8 mouse cellular contexts compared by ENCODE assay signal in the genomic region with DNA sequence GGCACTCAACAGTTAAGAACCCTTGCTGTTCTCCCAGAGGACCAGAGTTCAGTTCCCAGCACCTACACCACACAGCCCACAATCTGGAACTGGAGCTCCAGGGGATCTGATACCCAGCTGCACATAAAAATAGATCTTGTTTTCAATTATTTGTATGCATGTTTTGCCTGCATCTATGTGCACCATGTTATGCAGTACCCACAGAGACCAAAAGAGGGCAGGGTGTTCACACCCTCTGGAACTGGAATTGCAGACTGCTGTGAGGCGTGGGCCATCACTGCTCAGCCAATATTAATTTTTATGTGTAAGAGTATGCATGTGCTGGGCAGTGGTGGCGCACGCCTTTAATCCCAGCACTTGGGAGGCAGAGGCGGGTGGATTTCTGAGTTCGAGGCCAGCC. TPM values are rescaled to one million over a fixed set of nuclear protein-coding genes. Genes with fewer than 3 reads are reported as not detected.
DNase-seq lines count a peak whose midpoint lies in the region; ATAC-seq and TF ChIP-seq lines count a peak whose summit lies in the region.

No protein-coding gene starts in this region.

- H3K4me3 ChIP-seq in heart, postnatal 0 days (ENCODE audit: low read depth, low read length), result no peak overlapping the region

- WGBS in heart, postnatal 0 days, result 87% methylated on average over 5 of the region's 5 CpGs

- H3K27me3 ChIP-seq in heart, postnatal 0 days (ENCODE audit: control insufficient read depth, insufficient read depth, low read length), result no peaks in the 10 kb centered on the region

- TF ChIP-seq EP300 in heart, postnatal 0 days (IDR thresholded peaks at IDR 0.05; ENCODE audit: low read depth), result no peak

- no peak overlapping the region for H3K9ac ChIP-seq in heart, postnatal 0 days (replicated peaks; ENCODE audit: low read depth, low read length)

- H3K36me3 ChIP-seq in heart, postnatal 0 days (replicated peaks; ENCODE audit: control insufficient read depth, insufficient read depth, low read length), result no peaks in the 10 kb centered on the region

- H3K27ac ChIP-seq in heart, postnatal 0 days (ENCODE audit: low read depth), result no peak overlapping the region

- H3K4me1 ChIP-seq in heart, postnatal 0 days (ENCODE audit: control insufficient read depth, insufficient read depth), result peaks cover 3% of the 10 kb centered on the region; the same call in 1 of the 2 replicates

- intact Hi-C loops in heart, postnatal 25 days (cut with DNase I), result no loop called here

- no peak overlapping the region for H3K4me2 ChIP-seq in heart, postnatal 0 days (ENCODE audit: low read depth, low read length)

- DNase-seq in heart, postnatal 0 days (ENCODE audit: low spot score), result peak; percentile 28
- no peak for DNase-seq in heart, adult 8-10 months (ENCODE audit: low spot score)
- DNase-seq in CD4-positive helper T cell, adult 2 months (ENCODE audit: low read depth, low spot score), result peak; percentile 76
- peak; percentile 59 for DNase-seq in c-Kit-positive CD71-positive TER-119-positive erythroid progenitor cells, embryonic 14.5 days (ENCODE audit: low spot score)
- peak; percentile 76 for DNase-seq in lung, postnatal 10 days
- peak; percentile 70 for DNase-seq in thymus, postnatal 0 days (ENCODE audit: low spot score)
- DNase-seq in cerebellum, adult 9-11 months, result no peak
- DNase-seq in heart, postnatal 25 days (ENCODE audit: low spot score), result no peak

- no peaks in the 10 kb centered on the region for H3K9me3 ChIP-seq in heart, postnatal 0 days (replicated peaks; ENCODE audit: control insufficient read depth, low read length)

- peak; percentile 72 for TF ChIP-seq CTCF in heart, postnatal 0 days (IDR thresholded peaks at IDR 0.05; ENCODE audit: low read depth)

- no peak for ATAC-seq in heart, postnatal 0 days (ENCODE audit: insufficient read depth, low read depth)

RNA-seq across cellular contexts. Expression of gene Spata2, which starts 4.6 kb away (rescaled TPM):
- total RNA-seq in heart, postnatal 0 days (2014; rRNA removed; ENCODE audit: low replicate concordance), result 17.2 and 17.6 TPM in 2 replicates
- 9.1 and 12.2 TPM in 2 replicates for polyA plus RNA-seq in heart, postnatal 0 days (2015; fragmentation: Nextera tagmentation; extraction: Ambion mirVana)
- 10 to 100 TPM; 10.3 to 17.0 (median 15.9) TPM for total RNA-seq in heart, adult 8-10 months (2022)
- polyA plus RNA-seq in thymus, postnatal 0 days (2015; fragmentation: Nextera tagmentation; extraction: Ambion mirVana), result 17.8 and 19.4 TPM in 2 replicates
- total RNA-seq in heart, postnatal 25 days (2021), result 10 to 100 TPM; 15.1 to 17.8 TPM

RNA-seq across cellular contexts. Expression of gene Rnf114, which starts 4.8 kb away (rescaled TPM):
- 90.0 and 102 TPM in 2 replicates for total RNA-seq in heart, postnatal 0 days (2014; rRNA removed; ENCODE audit: low replicate concordance)
- 63.6 and 73.9 TPM in 2 replicates for polyA plus RNA-seq in heart, postnatal 0 days (2015; fragmentation: Nextera tagmentation; extraction: Ambion mirVana)
- 10 to 100 TPM; 66.2 to 82.2 (median 75.4) TPM for total RNA-seq in heart, adult 8-10 months (2022)
- 138 and 145 TPM in 2 replicates for polyA plus RNA-seq in thymus, postnatal 0 days (2015; fragmentation: Nextera tagmentation; extraction: Ambion mirVana)
- total RNA-seq in heart, postnatal 25 days (2021), result 10 to 100 TPM; 57.2 to 61.3 TPM

RNA-seq across cellular contexts. Expression of gene Snai1, which starts 40.7 kb away (rescaled TPM):
- total RNA-seq in heart, postnatal 0 days (2014; rRNA removed; ENCODE audit: low replicate concordance), result 1.5 TPM in 1 of 2 replicates, not detected in the other
- 6.0 and 7.0 TPM in 2 replicates for polyA plus RNA-seq in heart, postnatal 0 days (2015; fragmentation: Nextera tagmentation; extraction: Ambion mirVana)
- 1 to 10 TPM; 1.2 to 2.2 (median 1.4) TPM for total RNA-seq in heart, adult 8-10 months (2022)
- 2.6 and 3.6 TPM in 2 replicates for polyA plus RNA-seq in thymus, postnatal 0 days (2015; fragmentation: Nextera tagmentation; extraction: Ambion mirVana)
- total RNA-seq in heart, postnatal 25 days (2021), result 1 to 10 TPM; 2.0 to 2.8 TPM

Comparison
In these comparisons a context has a peak if more than half of its experiments do, and no peak if none do; other contexts are left out.
1. DNase-seq: peak in heart, postnatal 0 days (single experiment), CD4-positive helper T cell, adult 2 months (single experiment), c-Kit-positive CD71-positive TER-119-positive erythroid progenitor cells, embryonic 14.5 days (single experiment), lung, postnatal 10 days (single experiment) and thymus, postnatal 0 days (single experiment); none in heart, adult 8-10 months (single experiment), cerebellum, adult 9-11 months (single experiment) and heart, postnatal 25 days (single experiment).